Mouse (Mus musculus) limb, embryonic 13.5 days (tissue): ENCODE measurements at regions not wholly inside any gene's neighbourhood (a gene's known extent, or its start where the extent isn't known, plus 50 kb on each side); places are given as distances from the start of the nearest gene placed in this dataset.

Experiments
- ATAC-seq: fragments of 200-750 bp; cut with Nextera tagmentation; 2 replicates; pipeline ENCODE4 v1.8.0; 2017; ENCODE audit warnings: low read depth, moderate number of reproducible peaks, moderate TSS enrichment; ENCODE audit not compliant: low FRiP score
- H3K27ac ChIP-seq: fragments of 300-500 bp; sonication (generic); 2 replicates; pipeline ENCODE4 v1.5.1; 2015; ENCODE audit warnings: inconsistent platforms, mild to moderate bottlenecking, moderate library complexity
- H3K27me3 ChIP-seq: fragments of 300-500 bp; sonication (generic); 2 replicates; pipeline ENCODE4 v1.6.1; 2015; ENCODE audit warnings: mild to moderate bottlenecking, inconsistent platforms
- H3K36me3 ChIP-seq: fragments of 300-500 bp; sonication (generic); 2 replicates; pipeline ENCODE4 v1.6.1; 2015; ENCODE audit warnings: inconsistent platforms, mild to moderate bottlenecking, moderate library complexity
- H3K4me1 ChIP-seq: fragments of 300-500 bp; sonication (generic); 2 replicates; pipeline ENCODE4 v1.6.1; 2015; ENCODE audit warnings: inconsistent platforms
- H3K4me2 ChIP-seq: fragments of 300-500 bp; sonication (generic); replicated peaks from 2 replicates; pipeline ENCODE4 v1.6.1; 2015; ENCODE audit warnings: inconsistent platforms, mild to moderate bottlenecking, moderate library complexity
- H3K4me3 ChIP-seq: fragments of 300-500 bp; sonication (generic); 2 replicates; pipeline ENCODE4 v1.5.1; 2015; ENCODE audit warnings: moderate library complexity, mild to moderate bottlenecking, inconsistent platforms
- H3K9ac ChIP-seq: fragments of 300-500 bp; sonication (generic); 2 replicates; pipeline ENCODE4 v1.6.1; 2015; ENCODE audit warnings: mild to moderate bottlenecking, inconsistent platforms
- H3K9me3 ChIP-seq: fragments of 300-500 bp; sonication (generic); 2 replicates; pipeline ENCODE4 v1.6.1; 2016; ENCODE audit warnings: inconsistent platforms
- WGBS: fragments of 180-500 bp; shearing (Covaris S2); methylation state at CpG from one replicate; pipeline ENCODE4 v1.1.7; 2015; 5-methylcytosine and 5-hydroxymethylcytosine counted together

- WGBS: 49% methylated on average over 7 of the region's 7 CpGs
- Histone ChIP-seq H3K4me1 (no peaks in the 10 kb centered on the region), H3K27me3 (no peaks in the 10 kb centered on the region), H3K9me3 (no peaks in the 10 kb centered on the region), H3K27ac (no peak overlapping the region), H3K4me3 (no peak overlapping the region), H3K36me3 (no peaks in the 10 kb centered on the region), H3K4me2 (no peak overlapping the region), H3K9ac (no peak overlapping the region)
- no peak for ATAC-seq
These were observed 59.2 kb downstream of the Areg start for GRCm38 (mm10) chr5:91198620-91199019.

GRCm38 (mm10) chr5:91200448-91200847 is 61.0 kb downstream of the Areg start:
- 47% methylated on average over 5 of the region's 5 CpGs for WGBS

GRCm38 (mm10) chr5:91204225-91205005 is 65.0 kb downstream of the Areg start:
- H3K4me2 ChIP-seq: no peak overlapping the region
- ATAC-seq: peak; percentile 79; the same call in 1 of the 2 replicates
- H3K9ac ChIP-seq: no peak overlapping the region
- no peak overlapping the region for H3K27ac ChIP-seq
- WGBS: 55% methylated on average over 13 of the region's 13 CpGs
- H3K27me3 ChIP-seq: no peaks in the 10 kb centered on the region
- no peak overlapping the region for H3K4me3 ChIP-seq
- H3K9me3 ChIP-seq: no peaks in the 10 kb centered on the region
- H3K4me1 ChIP-seq: no peaks in the 10 kb centered on the region; the same call in 1 of the 2 replicates
- H3K36me3 ChIP-seq: no peaks in the 10 kb centered on the region

More at GRCm38 (mm10) chr5:91200448-91200847, 61.0 kb downstream of the Areg start:
- Histone ChIP-seq H3K36me3 (no peaks in the 10 kb centered on the region), H3K27me3 (no peaks in the 10 kb centered on the region), H3K9me3 (no peaks in the 10 kb centered on the region), H3K4me1 (no peaks in the 10 kb centered on the region; the same call in 1 of the 2 replicates), H3K4me2 (no peak overlapping the region), H3K27ac (no peak overlapping the region), H3K9ac (no peak overlapping the region), H3K4me3 (no peak overlapping the region)
- no peak for ATAC-seq

DNA sequence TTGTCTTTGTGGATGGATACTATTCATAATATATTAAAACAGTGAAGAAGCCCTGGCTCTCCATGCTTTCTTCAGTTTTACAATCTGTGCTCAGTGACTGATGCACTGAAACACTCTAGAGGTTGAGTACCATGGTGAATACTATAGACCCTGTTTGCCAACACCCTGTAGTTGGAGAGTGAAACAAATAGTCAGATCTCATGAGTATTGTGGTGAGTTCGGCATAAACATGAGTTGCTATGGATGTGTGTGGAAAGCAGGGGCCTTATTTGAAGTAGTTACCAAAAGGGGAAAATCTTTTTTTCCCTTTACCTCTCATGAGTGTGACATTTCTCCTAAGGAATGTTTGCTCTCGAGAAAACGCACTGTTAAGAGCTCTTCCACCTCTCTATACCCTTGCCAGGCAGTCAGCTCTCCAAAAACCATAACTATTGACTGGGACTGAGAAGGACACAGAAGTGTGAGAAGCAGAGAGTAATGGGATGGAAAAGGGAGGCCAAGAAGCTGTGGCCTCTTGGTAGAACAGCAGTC is 66.0 kb downstream of the Areg start:
- 81% methylated on average over 3 of the region's 3 CpGs for WGBS
- Histone ChIP-seq H3K27me3 (no peaks in the 10 kb centered on the region), H3K4me3 (no peak overlapping the region), H3K36me3 (no peaks in the 10 kb centered on the region), H3K9me3 (no peaks in the 10 kb centered on the region), H3K27ac (no peak overlapping the region), H3K9ac (no peak overlapping the region), H3K4me2 (no peak overlapping the region), H3K4me1 (no peaks in the 10 kb centered on the region; the same call in 1 of the 2 replicates)
- ATAC-seq: no peak

DNA sequence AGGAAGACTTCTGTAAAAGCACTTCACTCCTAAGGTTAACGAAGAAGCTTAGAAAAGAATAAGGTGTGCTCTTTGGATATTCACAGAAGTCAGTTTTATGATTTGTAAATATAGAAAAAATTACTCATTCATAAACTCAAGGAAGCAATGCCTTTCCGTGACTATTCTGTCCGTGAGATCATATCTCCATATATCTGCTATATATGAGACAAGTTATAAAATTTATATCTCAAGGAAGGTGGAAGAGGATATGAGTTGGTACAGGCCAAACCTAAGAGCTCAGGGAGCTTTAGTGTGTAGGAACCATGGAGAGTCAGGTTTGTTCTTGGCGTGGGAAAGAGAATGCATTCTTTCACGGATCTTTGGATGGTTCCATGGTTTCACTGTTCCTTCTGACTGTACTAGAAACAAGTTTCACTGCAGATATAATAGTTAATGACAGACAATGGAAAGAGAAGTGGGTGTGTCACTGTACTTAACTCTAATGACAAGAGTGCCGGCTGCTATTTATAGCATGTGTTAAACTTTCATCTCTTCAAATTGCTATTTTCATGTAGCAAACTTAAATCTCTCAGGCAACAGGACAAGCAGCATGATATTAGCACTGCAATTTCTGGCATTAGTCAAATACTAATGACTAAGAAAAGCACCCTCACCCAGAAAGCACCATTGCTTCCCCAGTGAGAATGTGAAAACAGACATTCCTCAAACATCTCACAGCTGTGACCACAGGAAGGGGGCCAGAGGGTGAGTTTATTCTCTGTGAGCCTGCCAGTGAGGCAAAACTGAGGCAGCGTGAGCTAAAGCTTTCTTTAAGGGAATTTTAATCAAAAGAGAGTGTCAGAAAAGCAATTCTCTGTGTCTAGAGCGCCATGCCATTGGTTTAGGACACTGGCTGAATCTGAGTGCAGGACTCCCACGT is 67.4 kb downstream of the Areg start:
- no peaks in the 10 kb centered on the region; the same call in 1 of the 2 replicates for H3K4me1 ChIP-seq
- no peaks in the 10 kb centered on the region for H3K9me3 ChIP-seq
- no peak for ATAC-seq
- H3K4me3 ChIP-seq: no peak overlapping the region
- H3K4me2 ChIP-seq: no peak overlapping the region
- no peaks in the 10 kb centered on the region for H3K27me3 ChIP-seq
- WGBS: 78% methylated on average over 9 of the region's 9 CpGs
- no peaks in the 10 kb centered on the region for H3K36me3 ChIP-seq
- H3K9ac ChIP-seq: no peak overlapping the region
- H3K27ac ChIP-seq: no peak overlapping the region

DNA sequence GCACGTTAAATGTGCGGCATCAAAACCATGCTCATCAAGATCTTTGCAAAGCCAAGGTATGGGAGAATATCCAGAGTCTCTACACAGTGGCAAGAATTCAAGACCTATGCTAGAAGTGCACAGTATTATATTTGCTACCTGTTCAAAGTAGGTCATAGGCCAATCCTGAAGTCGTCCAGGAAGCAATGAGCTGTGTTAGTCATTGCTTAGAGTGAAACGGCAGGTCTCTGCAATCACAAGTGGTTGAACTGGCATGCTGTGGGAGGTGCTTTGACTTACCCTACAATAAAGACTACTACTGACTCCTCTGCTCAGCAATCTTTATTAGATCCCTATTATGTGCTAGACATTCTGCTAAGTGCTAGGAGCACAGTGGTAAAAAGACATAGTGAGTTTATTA is 80.8 kb downstream of the Areg start:
- Histone ChIP-seq H3K27ac (no peak overlapping the region), H3K27me3 (no peaks in the 10 kb centered on the region), H3K4me3 (no peak overlapping the region), H3K4me1 (no peaks in the 10 kb centered on the region), H3K4me2 (no peak overlapping the region), H3K36me3 (no peaks in the 10 kb centered on the region), H3K9ac (no peak overlapping the region), H3K9me3 (no peaks in the 10 kb centered on the region)
- no peak for ATAC-seq
- WGBS: 83% methylated on average over 4 of the region's 4 CpGs

DNA sequence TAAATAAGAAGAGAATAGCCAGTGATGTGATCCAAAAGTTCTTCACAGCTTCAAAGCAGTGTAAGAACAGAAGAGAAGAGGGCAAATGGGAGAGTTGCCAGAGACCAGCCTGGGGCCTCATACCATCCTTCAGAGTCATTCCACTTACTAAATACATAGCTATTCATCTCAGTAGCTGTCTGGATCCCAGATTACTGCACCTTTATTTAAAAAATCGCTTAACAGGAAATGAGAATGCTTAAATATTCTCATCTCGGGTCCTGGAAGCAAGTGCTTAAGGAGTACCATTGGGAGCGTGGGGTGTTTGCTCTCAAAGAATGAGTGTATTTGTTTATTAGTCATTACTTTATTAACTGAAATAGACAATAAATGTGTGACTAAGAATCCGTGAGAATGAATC is 102.3 kb downstream of the Areg start:
- WGBS: 69% methylated on average over 4 of the region's 4 CpGs
- no peak overlapping the region for H3K4me2 ChIP-seq
- no peak overlapping the region for H3K4me3 ChIP-seq
- H3K27me3 ChIP-seq: no peaks in the 10 kb centered on the region
- H3K9ac ChIP-seq: no peak overlapping the region
- H3K36me3 ChIP-seq: no peaks in the 10 kb centered on the region
- no peak for ATAC-seq
- no peak overlapping the region for H3K27ac ChIP-seq
- H3K9me3 ChIP-seq: no peaks in the 10 kb centered on the region
- no peaks in the 10 kb centered on the region for H3K4me1 ChIP-seq

- H3K4me2 ChIP-seq: no peak overlapping the region
- H3K9me3 ChIP-seq: no peaks in the 10 kb centered on the region
- H3K27me3 ChIP-seq: no peaks in the 10 kb centered on the region
- 87% methylated on average over 5 of the region's 5 CpGs for WGBS
- H3K4me3 ChIP-seq: no peak overlapping the region
- H3K9ac ChIP-seq: no peak overlapping the region
- no peak for ATAC-seq
- no peak overlapping the region for H3K27ac ChIP-seq
- no peaks in the 10 kb centered on the region for H3K36me3 ChIP-seq
- no peaks in the 10 kb centered on the region for H3K4me1 ChIP-seq
These were observed 108.0 kb downstream of the Areg start for GRCm38 (mm10) chr5:91247444-91247843.

GRCm38 (mm10) chr5:91261895-91262294 is 122.5 kb downstream of the Areg start:
- Histone ChIP-seq H3K36me3 (no peaks in the 10 kb centered on the region), H3K4me2 (no peak overlapping the region), H3K4me1 (no peaks in the 10 kb centered on the region), H3K4me3 (no peak overlapping the region), H3K27ac (no peak overlapping the region), H3K9ac (no peak overlapping the region), H3K9me3 (no peaks in the 10 kb centered on the region), H3K27me3 (no peaks in the 10 kb centered on the region)
- no peak for ATAC-seq

- no peaks in the 10 kb centered on the region for H3K4me1 ChIP-seq
- WGBS: 76% methylated on average over 1 of the region's 1 CpGs
- H3K27ac ChIP-seq: no peak overlapping the region
- ATAC-seq: no peak
- H3K27me3 ChIP-seq: no peaks in the 10 kb centered on the region
- H3K9ac ChIP-seq: no peak overlapping the region
- H3K36me3 ChIP-seq: no peaks in the 10 kb centered on the region
- H3K9me3 ChIP-seq: no peaks in the 10 kb centered on the region
- H3K4me2 ChIP-seq: no peak overlapping the region
- no peak overlapping the region for H3K4me3 ChIP-seq
These were observed 123.1 kb downstream of the Areg start for GRCm38 (mm10) chr5:91262526-91262925.

DNA sequence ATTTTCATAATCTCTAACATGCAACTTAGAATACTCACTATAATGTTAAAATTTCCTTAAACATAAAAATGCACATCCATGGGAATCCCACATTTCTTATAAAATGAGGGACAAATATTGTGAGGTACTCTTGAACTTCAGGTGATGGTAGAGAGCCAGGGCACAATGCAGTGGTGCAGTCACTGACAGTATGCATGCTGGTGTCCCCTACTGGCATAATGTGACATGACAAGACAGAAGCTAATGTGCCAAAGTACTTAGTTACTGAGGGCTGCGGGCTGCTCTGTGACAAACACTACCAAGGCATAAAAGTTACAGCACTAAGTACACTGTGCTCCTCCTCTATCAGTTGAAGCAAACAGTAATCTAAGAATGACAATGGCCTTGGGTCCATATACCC is 131.3 kb downstream of the Areg start:
- Histone ChIP-seq H3K27me3 (no peaks in the 10 kb centered on the region), H3K9me3 (no peaks in the 10 kb centered on the region), H3K9ac (no peak overlapping the region), H3K36me3 (no peaks in the 10 kb centered on the region), H3K4me2 (no peak overlapping the region), H3K4me1 (no peaks in the 10 kb centered on the region), H3K27ac (no peak overlapping the region), H3K4me3 (no peak overlapping the region)
- ATAC-seq: no peak
- WGBS: 79% methylated on average over 1 of the region's 1 CpGs

DNA sequence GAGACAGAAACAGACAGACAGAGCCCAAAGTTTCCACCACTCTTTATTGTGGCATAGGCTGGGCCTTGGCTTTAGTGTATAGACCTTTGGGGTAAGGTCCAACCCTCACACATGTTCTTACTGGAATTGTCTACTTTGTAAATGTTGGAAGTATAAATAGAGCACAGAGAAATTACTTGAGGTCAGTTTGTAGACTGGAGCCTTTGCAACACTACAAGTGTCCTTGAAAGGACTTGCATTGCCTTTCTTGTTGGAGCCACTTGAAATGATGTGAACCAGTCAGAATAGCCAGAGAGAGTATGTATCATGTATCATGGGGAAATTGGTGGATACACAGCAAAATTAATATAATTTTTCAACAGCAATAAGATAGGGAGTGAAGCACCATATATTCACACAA is 131.4 kb downstream of the Btc start:
- Histone ChIP-seq H3K4me1 (no peaks in the 10 kb centered on the region), H3K4me2 (no peak overlapping the region), H3K36me3 (no peaks in the 10 kb centered on the region), H3K27me3 (no peaks in the 10 kb centered on the region), H3K27ac (no peak overlapping the region), H3K4me3 (no peak overlapping the region), H3K9ac (no peak overlapping the region), H3K9me3 (no peaks in the 10 kb centered on the region)
- ATAC-seq: no peak
